Mouse (Mus musculus) ES-Bruce4 (cell line): Measurements from ENCODE around the gene Gosr2.

Source experiments
- CTCF ChIP-seq: IDR thresholded peaks from one replicate; pipeline ENCODE4 v1.8.1; 2011; ENCODE audit warnings: low read depth, low read length
- EP300 ChIP-seq: IDR thresholded peaks from 2 replicates; pipeline ENCODE4 v1.6.1; 2011; ENCODE audit warnings: low read depth, low read length; ENCODE audit not compliant: insufficient read depth
- POLR2A ChIP-seq: IDR thresholded peaks from one replicate; pipeline ENCODE4 v1.8.1; 2011; ENCODE audit warnings: low read length; ENCODE audit not compliant: insufficient read depth

DNA sequence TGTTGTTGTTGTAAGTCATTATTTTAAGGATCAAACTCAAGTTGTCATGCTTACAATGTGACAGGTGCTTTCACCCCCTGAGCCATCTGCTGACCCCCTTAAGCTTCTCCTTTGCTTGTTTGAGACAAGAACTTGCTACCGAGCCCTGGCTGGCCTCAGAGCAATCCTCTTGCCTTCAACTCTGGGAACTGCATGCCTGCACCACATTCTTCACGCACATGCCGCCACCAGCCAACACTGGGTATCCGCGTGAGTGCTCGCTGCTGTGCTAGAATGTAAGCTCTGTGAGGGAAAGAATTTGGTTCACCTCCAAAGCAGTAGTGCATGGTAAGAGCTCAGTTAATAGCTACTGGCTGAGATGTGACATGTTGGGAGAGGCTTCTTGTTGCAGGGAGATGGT, 61.4 kb downstream of the Gosr2 start:
- TF ChIP-seq EP300 (no peak), CTCF (no peak), POLR2A (no peak)
